Mouse (Mus musculus): ENCODE data around the gene Brinp3. TPM values are rescaled to one million over a fixed set of nuclear protein-coding genes. Genes with fewer than 3 reads are reported as not detected.
"Not testable (repeated sequence)": the region's sequence is repeated elsewhere in the genome, so short reads cannot be mapped to it uniquely, and the experiment has no call there.

The Brinp3 gene
- total and polyA plus RNA-seq, 2 experiments from 2014 or later = 32.2 to 59.0 TPM

DNA sequence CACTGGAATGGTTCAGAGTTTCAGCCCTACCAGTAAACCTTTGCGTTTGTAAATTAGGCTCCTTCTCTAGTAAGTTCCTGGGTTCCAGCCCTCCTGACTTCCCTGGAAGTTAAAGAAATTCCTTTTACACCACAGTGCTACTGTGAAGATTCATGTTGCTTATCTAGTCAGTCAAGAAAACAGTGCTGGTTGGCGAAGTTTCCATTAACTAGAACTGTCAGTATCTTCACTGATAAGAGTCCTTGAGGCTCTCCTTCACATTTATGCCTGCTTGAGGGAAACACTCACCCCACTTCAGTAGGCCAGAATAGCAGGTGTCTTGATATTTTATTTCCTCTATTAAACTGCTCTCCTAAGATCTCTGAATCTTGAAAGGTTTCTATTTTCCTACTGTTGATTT is 138.3 kb downstream of the Brinp3 start:
- H3K27ac ChIP-seq (ENCODE audit: low read depth, low read length) = no peak overlapping the region
- no peak for ATAC-seq

DNA sequence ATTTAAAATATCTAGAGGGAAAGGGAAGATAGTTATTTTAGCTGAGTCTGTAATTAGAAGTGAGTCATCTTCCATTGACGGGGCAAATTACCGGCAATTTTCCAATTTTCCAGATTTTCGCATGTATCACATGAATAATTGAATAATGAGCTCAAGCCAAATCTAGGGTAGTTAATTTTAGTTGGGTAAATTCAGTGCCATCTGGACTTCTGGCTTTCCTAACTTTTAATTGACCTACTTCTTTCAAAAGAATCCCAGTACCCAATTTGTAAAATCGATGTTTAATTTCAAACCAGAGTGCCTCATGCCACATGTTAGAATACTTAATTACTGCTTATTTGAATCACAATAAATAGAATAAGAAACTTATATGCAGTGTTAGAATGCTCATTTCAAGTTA is 162.7 kb downstream of the Brinp3 start:
- H3K9ac ChIP-seq = no peak overlapping the region
- no peak for TF ChIP-seq CTCF (IDR thresholded peaks at IDR 0.05; ENCODE audit: low read depth)
- H3K27ac ChIP-seq (ENCODE audit: low read depth, low read length) = no peak overlapping the region
- H3K27me3 ChIP-seq (ENCODE audit: insufficient read depth, low read length) = no peaks in the 10 kb centered on the region
- DNase-seq (peak; percentile 49), ATAC-seq (no peak; the same call in 1 of the 2 replicates)
- H3K4me3 ChIP-seq (ENCODE audit: low read depth, low read length) = no peak overlapping the region
- H3K4me1 ChIP-seq (ENCODE audit: insufficient read depth) = no peaks in the 10 kb centered on the region
- H3K4me2 ChIP-seq (ENCODE audit: low read depth) = no peak overlapping the region
- WGBS = 20% methylated on average over 4 of the region's 4 CpGs
- no peaks in the 10 kb centered on the region for H3K9me3 ChIP-seq (ENCODE audit: low read length)
- no peaks in the 10 kb centered on the region for H3K36me3 ChIP-seq (ENCODE audit: insufficient read depth)

More for the DNA sequence above, 138.3 kb downstream of the Brinp3 start:
- 77% methylated on average over 2 of the region's 2 CpGs for WGBS
- H3K9me3 ChIP-seq (ENCODE audit: low read length) = no peaks in the 10 kb centered on the region
- H3K27me3 ChIP-seq (ENCODE audit: insufficient read depth, low read length) = no peaks in the 10 kb centered on the region
- DNase-seq = no peak
- no peak for TF ChIP-seq CTCF (IDR thresholded peaks at IDR 0.05; ENCODE audit: low read depth)
- H3K4me1 ChIP-seq (ENCODE audit: insufficient read depth) = no peaks in the 10 kb centered on the region
- no peak overlapping the region for H3K4me2 ChIP-seq (ENCODE audit: low read depth)
- no peak overlapping the region for H3K4me3 ChIP-seq (ENCODE audit: low read depth, low read length)
- H3K36me3 ChIP-seq (ENCODE audit: insufficient read depth) = no peaks in the 10 kb centered on the region
- no peak overlapping the region for H3K9ac ChIP-seq

DNA sequence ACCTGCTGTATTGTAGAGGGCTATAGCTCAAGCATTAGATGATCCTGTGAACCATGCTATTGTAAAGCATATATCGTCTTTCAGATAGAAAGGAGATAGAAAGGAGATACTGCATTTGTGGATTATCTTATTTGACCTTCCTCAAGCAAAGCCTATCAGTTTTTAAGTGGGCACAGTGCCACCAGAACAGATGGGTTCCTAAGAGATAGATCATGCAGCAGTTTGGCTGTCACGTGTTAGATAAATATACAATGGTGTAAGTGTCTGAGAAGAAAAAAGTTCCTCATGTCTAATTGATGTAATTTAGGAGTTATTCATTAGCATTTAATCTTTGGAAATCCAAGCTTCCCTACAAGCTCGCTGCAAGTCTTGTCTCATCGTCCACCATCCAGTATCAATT is 206.2 kb downstream of the Brinp3 start:
- WGBS = 63% methylated on average over 4 of the region's 4 CpGs
- Histone ChIP-seq H3K9ac (no peak overlapping the region), H3K27ac (ENCODE audit: low read depth, low read length) (no peak overlapping the region), H3K4me3 (ENCODE audit: low read depth, low read length) (no peak overlapping the region), H3K4me2 (ENCODE audit: low read depth) (no peak overlapping the region), H3K36me3 (ENCODE audit: insufficient read depth) (no peaks in the 10 kb centered on the region), H3K4me1 (ENCODE audit: insufficient read depth) (no peaks in the 10 kb centered on the region), H3K27me3 (ENCODE audit: insufficient read depth, low read length) (no peaks in the 10 kb centered on the region), H3K9me3 (ENCODE audit: low read length) (no peaks in the 10 kb centered on the region)
- no peak for TF ChIP-seq CTCF (IDR thresholded peaks at IDR 0.05; ENCODE audit: low read depth)
- ATAC-seq = no peak
- DNase-seq = no peak

DNA sequence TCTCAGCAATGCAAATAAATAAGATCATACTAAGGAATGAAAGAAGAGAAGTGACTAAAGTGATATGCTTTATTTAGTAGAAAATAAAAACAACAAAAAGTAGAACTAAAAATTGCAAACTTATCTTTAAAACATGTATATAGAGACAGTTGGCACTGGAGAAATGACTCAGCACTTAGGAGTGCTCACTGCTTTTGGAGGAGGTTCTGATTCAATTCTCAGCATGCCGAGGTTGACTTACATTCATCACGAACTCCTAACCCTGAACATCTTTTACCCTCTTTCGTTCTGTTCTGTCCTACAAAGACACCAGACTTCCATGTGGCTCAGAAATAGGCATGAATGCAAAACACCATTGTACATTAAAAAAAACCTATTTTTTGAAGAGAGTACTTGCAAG is 225.0 kb downstream of the Brinp3 start:
- no peak for TF ChIP-seq CTCF (IDR thresholded peaks at IDR 0.05; ENCODE audit: low read depth)
- no peaks in the 10 kb centered on the region for H3K27me3 ChIP-seq (ENCODE audit: insufficient read depth, low read length)
- no peaks in the 10 kb centered on the region for H3K36me3 ChIP-seq (ENCODE audit: insufficient read depth)
- no peaks in the 10 kb centered on the region for H3K9me3 ChIP-seq (ENCODE audit: low read length)
- H3K27ac ChIP-seq (ENCODE audit: low read depth, low read length) = no peak overlapping the region
- no peak overlapping the region for H3K9ac ChIP-seq
- H3K4me3 ChIP-seq (ENCODE audit: low read depth, low read length) = no peak overlapping the region
- H3K4me1 ChIP-seq (ENCODE audit: insufficient read depth) = no peaks in the 10 kb centered on the region
- WGBS = 85% methylated on average over 3 of the region's 3 CpGs
- DNase-seq = no peak
- no peak overlapping the region for H3K4me2 ChIP-seq (ENCODE audit: low read depth)
- no peak for ATAC-seq

DNA sequence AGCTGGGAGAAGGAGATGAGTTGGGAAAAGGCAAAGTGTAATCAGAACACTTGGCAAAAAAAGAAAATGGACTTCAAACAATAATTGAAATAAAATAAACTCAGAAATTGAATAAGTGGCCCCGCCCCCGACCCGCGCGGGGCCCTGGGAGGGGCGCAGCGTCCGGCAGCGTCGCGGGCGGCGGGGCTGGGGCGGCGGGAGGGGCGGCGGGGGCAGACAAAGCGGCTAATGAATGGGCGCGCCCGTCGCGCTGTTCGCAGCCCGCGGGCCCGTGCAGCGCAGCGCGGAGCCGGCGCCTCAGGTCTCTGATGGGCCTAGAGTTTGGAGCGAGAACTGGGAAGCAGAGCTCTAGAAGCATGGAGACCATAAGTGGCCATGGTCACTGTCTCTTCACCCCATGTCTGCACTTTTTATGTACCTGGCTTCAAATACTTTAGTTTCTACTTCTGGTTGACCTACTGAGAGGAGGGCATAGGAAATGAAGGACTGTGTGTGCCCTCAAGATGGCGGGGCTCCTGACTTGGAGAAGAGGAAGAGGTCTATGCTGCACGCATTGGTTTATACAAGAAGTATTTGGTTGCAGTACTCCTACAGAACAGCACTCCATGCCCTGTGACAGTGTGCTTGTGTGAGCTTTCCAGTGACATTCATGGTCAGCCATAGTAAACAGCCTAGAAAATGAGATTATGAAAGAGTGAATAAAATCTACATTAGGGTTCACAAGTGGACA is 230.4 kb downstream of the Brinp3 start:
- H3K9me3 ChIP-seq (ENCODE audit: low read length); DNase-seq; H3K36me3 ChIP-seq (ENCODE audit: insufficient read depth); H3K4me1 ChIP-seq (ENCODE audit: insufficient read depth); H3K27me3 ChIP-seq (ENCODE audit: insufficient read depth, low read length); H3K27ac ChIP-seq (ENCODE audit: low read depth, low read length): not testable (repeated sequence)
- peak overlapping the region; percentile 53 for H3K4me2 ChIP-seq (ENCODE audit: low read depth)
- 5% methylated on average over 33 of the region's 35 CpGs for WGBS
- peak; percentile 75 for ATAC-seq
- H3K9ac ChIP-seq = peak overlapping the region; percentile 47
- H3K4me3 ChIP-seq (ENCODE audit: low read depth, low read length) = peak overlapping the region; percentile 37

DNA sequence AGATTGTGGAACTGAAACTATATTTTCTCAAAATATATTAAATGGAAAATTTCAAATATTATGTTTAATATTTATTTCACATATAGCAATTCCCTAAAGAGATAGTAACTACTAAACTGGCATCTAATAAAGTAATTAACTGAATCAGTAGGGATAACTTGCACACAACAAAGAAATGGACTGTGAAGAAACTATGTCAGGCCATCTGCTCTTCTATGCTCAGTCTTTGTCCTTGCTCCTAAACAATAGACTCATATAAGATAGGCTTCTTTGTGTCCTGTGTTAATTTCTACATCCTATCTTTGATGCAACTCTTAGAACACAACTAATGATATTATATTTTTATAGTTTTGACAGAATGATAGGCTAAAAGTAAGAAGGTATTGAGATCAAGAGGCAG is 256.5 kb downstream of the Brinp3 start:
- ATAC-seq (no peak), DNase-seq (no peak)
- H3K9ac ChIP-seq = no peak overlapping the region
- no peak for TF ChIP-seq CTCF (IDR thresholded peaks at IDR 0.05; ENCODE audit: low read depth)
- no peak overlapping the region for H3K27ac ChIP-seq (ENCODE audit: low read depth, low read length)
- H3K4me2 ChIP-seq (ENCODE audit: low read depth) = no peak overlapping the region
- H3K36me3 ChIP-seq (ENCODE audit: insufficient read depth) = no peaks in the 10 kb centered on the region
- no peaks in the 10 kb centered on the region for H3K4me1 ChIP-seq (ENCODE audit: insufficient read depth)
- H3K4me3 ChIP-seq (ENCODE audit: low read depth, low read length) = no peak overlapping the region
- no peaks in the 10 kb centered on the region for H3K27me3 ChIP-seq (ENCODE audit: insufficient read depth, low read length)
- H3K9me3 ChIP-seq (ENCODE audit: low read length) = no peaks in the 10 kb centered on the region

DNA sequence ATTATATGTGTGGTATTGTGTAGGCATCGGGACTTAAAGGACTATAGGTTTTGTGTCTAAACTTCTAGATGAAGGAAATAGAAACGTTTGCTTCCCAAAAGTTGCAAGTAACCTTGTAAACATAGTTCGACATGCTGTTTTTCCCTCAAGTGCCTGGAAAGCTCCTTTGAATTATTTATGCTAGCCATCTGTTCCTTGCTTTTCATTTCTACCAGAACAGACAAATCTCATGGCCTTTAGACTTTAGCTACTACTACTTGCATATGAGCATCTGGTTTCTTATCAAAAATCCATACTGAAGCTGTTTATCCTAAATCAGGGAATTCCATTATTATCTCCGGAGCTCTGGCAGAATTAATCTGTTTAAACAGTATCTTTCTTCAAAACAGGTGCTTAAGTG is 288.7 kb downstream of the Brinp3 start:
- H3K4me1 ChIP-seq (ENCODE audit: insufficient read depth) = no peaks in the 10 kb centered on the region
- H3K27ac ChIP-seq (ENCODE audit: low read depth, low read length) = no peak overlapping the region
- H3K4me3 ChIP-seq (ENCODE audit: low read depth, low read length) = no peak overlapping the region
- no peak for TF ChIP-seq CTCF (IDR thresholded peaks at IDR 0.05; ENCODE audit: low read depth)
- H3K27me3 ChIP-seq (ENCODE audit: insufficient read depth, low read length) = no peaks in the 10 kb centered on the region
- 44% methylated on average over 4 of the region's 4 CpGs for WGBS
- DNase-seq (peak; percentile 17), ATAC-seq (no peak)
- H3K36me3 ChIP-seq (ENCODE audit: insufficient read depth) = no peaks in the 10 kb centered on the region
- no peak overlapping the region for H3K4me2 ChIP-seq (ENCODE audit: low read depth)
- no peaks in the 10 kb centered on the region for H3K9me3 ChIP-seq (ENCODE audit: low read length)
- H3K9ac ChIP-seq = no peak overlapping the region
